Mouse (Mus musculus) ES-E14 (cell line): ENCODE measurements around the gene Lypd4.

Source experiments
- CHD2 ChIP-seq: IDR thresholded peaks from 2 replicates; pipeline ENCODE4 v1.6.1; 2014; ENCODE audit warnings: mild to moderate bottlenecking, low read depth, low read length, inconsistent platforms
- ZNF384 ChIP-seq: IDR thresholded peaks from 2 replicates; pipeline ENCODE4 v1.6.1; 2012; ENCODE audit warnings: low read depth, low read length, inconsistent platforms

GRCm38 (mm10) chr7:24839410-24839808, 30.3 kb downstream of the Lypd4 start:
- no peak for TF ChIP-seq CHD2
- no peak for TF ChIP-seq ZNF384
